Mouse (Mus musculus) olfactory bulb, adult 2 months (tissue): Measurements from ENCODE around the gene Zc3h10. TPM values are rescaled to one million over a fixed set of nuclear protein-coding genes. Genes with fewer than 3 reads are reported as not detected.
A peak's percentile ranks its signal among the peaks of the same experiment; 100 is the strongest.

Experiments
- H3K27ac ChIP-seq: fragments of 200-500 bp; 2 replicates; pipeline ENCODE4 v1.5.1; 2012; ENCODE audit warnings: low read depth, low read length; ENCODE audit not compliant: insufficient read depth
- H3K4me1 ChIP-seq: fragments of 200-500 bp; 2 replicates; pipeline ENCODE4 v1.6.1; 2012; ENCODE audit warnings: low read length; ENCODE audit not compliant: control insufficient read depth, insufficient read depth
- H3K4me3 ChIP-seq: fragments of 200-500 bp; 2 replicates; pipeline ENCODE4 v1.5.1; 2012; ENCODE audit warnings: mild to moderate bottlenecking, low read depth, low read length, moderate library complexity; ENCODE audit not compliant: insufficient read depth
- CTCF ChIP-seq: fragments of 200-500 bp; IDR thresholded peaks from 2 replicates; pipeline ENCODE4 v1.5.1; 2012; ENCODE audit warnings: low read depth, mild to moderate bottlenecking, low read length, moderate library complexity; ENCODE audit not compliant: insufficient read depth
- POLR2A ChIP-seq: fragments of 200-500 bp; IDR thresholded peaks from 2 replicates; pipeline ENCODE4 v1.6.1; 2012; ENCODE audit warnings: mild to moderate bottlenecking, low read depth, low read length, moderate library complexity; ENCODE audit not compliant: insufficient read depth
- WGBS: fragments of 180-500 bp; shearing (Covaris S2); methylation state at CpG from one replicate; pipeline ENCODE4 v1.1.7; 2018; 5-methylcytosine and 5-hydroxymethylcytosine counted together
- polyA plus RNA-seq: library from polyadenylated mRNA; stranded (reverse); fragments of >200 nt; gene quantifications from 2 replicates; pipeline ENCODE4 v1.2.4, GENCODE M21; 2012; ENCODE audit warnings: low replicate concordance; ENCODE audit not compliant: missing spikeins, insufficient read depth, insufficient read length

Zc3h10 gene
- polyA plus RNA-seq, 1 experiment: not detected

- Histone ChIP-seq H3K4me3 (no peak overlapping the region), H3K4me1 (0 out of 2 replicates have a peak, but pooled peaks cover 4% of the 10 kb centered on the region), H3K27ac (no peak overlapping the region; the same call in 1 of the 2 replicates)
- TF ChIP-seq POLR2A: no peak
- no peak for TF ChIP-seq CTCF
- WGBS: 71% methylated on average over 9 of the region's 9 CpGs
Observed at GRCm38 (mm10) chr10:128504641-128505370, 42.8 kb downstream of the Zc3h10 start.

- 86% methylated on average over 3 of the region's 3 CpGs for WGBS
- no peak overlapping the region for H3K27ac ChIP-seq
- TF ChIP-seq POLR2A (no peak), CTCF (no peak)
- H3K4me3 ChIP-seq: no peak overlapping the region
- H3K4me1 ChIP-seq: 0 out of 2 replicates have a peak, but pooled peaks cover 4% of the 10 kb centered on the region
Observed at GRCm38 (mm10) chr10:128504012-128504411, 43.6 kb downstream of the Zc3h10 start.

GRCm38 (mm10) chr10:128503532-128503931, 44.0 kb downstream of the Zc3h10 start:
- Histone ChIP-seq H3K4me1 (0 out of 2 replicates have a peak, but pooled peaks cover 4% of the 10 kb centered on the region), H3K27ac (no peak overlapping the region), H3K4me3 (no peak overlapping the region)
- WGBS: 80% methylated on average over 8 of the region's 8 CpGs
- TF ChIP-seq POLR2A: no peak

GRCm38 (mm10) chr10:128502341-128502740, 45.2 kb downstream of the Zc3h10 start:
- no peak overlapping the region for H3K4me3 ChIP-seq
- WGBS: 74% methylated on average over 5 of the region's 5 CpGs
- H3K4me1 ChIP-seq: 0 out of 2 replicates have a peak, but pooled peaks cover 4% of the 10 kb centered on the region
- H3K27ac ChIP-seq: no peak overlapping the region
- TF ChIP-seq CTCF (no peak), POLR2A (no peak)

- Histone ChIP-seq H3K4me3 (peak overlapping the region; percentile 61), H3K27ac (peak overlapping the region; percentile 68), H3K4me1 (peaks cover 19% of the 10 kb centered on the region)
- under 1% methylated on average over 21 of the region's 21 CpGs for WGBS
- TF ChIP-seq CTCF: no peak
- TF ChIP-seq POLR2A: no peak
Observed at GRCm38 (mm10) chr10:128499116-128499671, 48.4 kb downstream of the Zc3h10 start.

- Histone ChIP-seq H3K4me1 (peaks cover 19% of the 10 kb centered on the region), H3K4me3 (peak within 1 kb of the TSS; percentile 64), H3K27ac (peak within 1 kb of the TSS; percentile 68)
- 1% methylated on average over 27 of the region's 27 CpGs for WGBS
- TF ChIP-seq CTCF (no peak), POLR2A (no peak)
Observed at GRCm38 (mm10) chr10:128498590-128498989, 49.0 kb downstream of the Zc3h10 start, which contains the start of gene Myl6b. Gene Myl6b, minus strand, starts transcription at chr10:128498685.

GRCm38 (mm10) chr10:128497134-128497737, 50.3 kb downstream of the Zc3h10 start:
- Histone ChIP-seq H3K27ac (no peak overlapping the region), H3K4me1 (peaks cover 19% of the 10 kb centered on the region), H3K4me3 (no peak overlapping the region)
- WGBS: 53% methylated on average over 6 of the region's 6 CpGs
- TF ChIP-seq POLR2A: no peak
- no peak for TF ChIP-seq CTCF

- no peak for TF ChIP-seq CTCF
- TF ChIP-seq POLR2A: no peak
- no peak overlapping the region for H3K4me3 ChIP-seq
- H3K4me1 ChIP-seq: peaks cover 23% of the 10 kb centered on the region
- 33% methylated on average over 6 of the region's 6 CpGs for WGBS
- no peak overlapping the region for H3K27ac ChIP-seq
Observed at GRCm38 (mm10) chr10:128496509-128497077, 51.0 kb downstream of the Zc3h10 start.

GRCm38 (mm10) chr10:128495903-128496302, 51.7 kb downstream of the Zc3h10 start:
- Histone ChIP-seq H3K4me3 (no peak overlapping the region), H3K4me1 (peaks cover 29% of the 10 kb centered on the region), H3K27ac (no peak overlapping the region)
- WGBS: 75% methylated on average over 4 of the region's 4 CpGs
- no peak for TF ChIP-seq POLR2A
- no peak for TF ChIP-seq CTCF
